10 mouse cellular contexts compared by ENCODE assay signal in the genomic region with DNA sequence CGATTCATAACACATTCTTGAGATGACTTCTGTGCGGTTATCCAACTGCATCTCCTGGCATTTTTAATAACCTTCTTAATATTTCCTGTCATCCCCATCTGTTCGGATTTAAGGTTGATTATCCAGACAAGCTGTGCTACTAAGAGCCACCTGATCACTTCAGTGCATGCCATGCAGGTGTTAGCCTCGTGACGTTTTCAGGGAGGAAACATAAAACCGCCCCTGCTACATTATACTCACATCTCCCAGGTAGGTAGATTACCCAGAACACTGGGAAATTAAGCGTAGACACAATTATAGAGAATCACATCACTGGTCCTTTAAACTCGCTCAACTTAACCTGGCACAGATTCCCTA. TPM values are rescaled to one million over a fixed set of nuclear protein-coding genes. Genes with fewer than 3 reads are reported as not detected.
DNase-seq lines count a peak whose midpoint lies in the region; ATAC-seq lines count a peak whose summit lies in the region.
"Had no signal": no experiment of that assay in that cellular context is flagged by ENCODE, and none has a peak within 500 bp of the region (broad histone marks: within the 10 kb centered on the region; RNA-seq: fewer than 3 reads in every experiment).

No protein-coding gene starts in this region.

- H3K9ac ChIP-seq in kidney, embryonic 14.5 days (ENCODE audit: low read depth, low read length) = no peak overlapping the region
- H3K9ac ChIP-seq in forebrain, embryonic 11.5 days (ENCODE audit: low read length) = no peak overlapping the region
- H3K9ac ChIP-seq in hindbrain, embryonic 16.5 days (ENCODE audit: low read depth, low read length) = peak overlapping the region; percentile 79
- peak overlapping the region; percentile 84 for H3K9ac ChIP-seq in neural tube, embryonic 13.5 days
- H3K9ac ChIP-seq in liver, embryonic 12.5 days = no peak overlapping the region
- H3K9ac ChIP-seq: liver, embryonic 15.5 days had no signal

- peaks cover 5% of the 10 kb centered on the region; the same call in 1 of the 2 replicates for H3K4me1 ChIP-seq in kidney, embryonic 14.5 days (ENCODE audit: control insufficient read depth, insufficient read depth, low read length)
- peaks cover 4% of the 10 kb centered on the region; the same call in 1 of the 2 replicates for H3K4me1 ChIP-seq in forebrain, embryonic 11.5 days (replicated peaks; ENCODE audit: control insufficient read depth, insufficient read depth, low read length)
- H3K4me1 ChIP-seq in hindbrain, embryonic 16.5 days (ENCODE audit: control insufficient read depth, insufficient read depth, low read depth, low read length) = peaks cover 12% of the 10 kb centered on the region
- peaks cover 19% of the 10 kb centered on the region for H3K4me1 ChIP-seq in neural tube, embryonic 13.5 days (replicated peaks)
- H3K4me1 ChIP-seq in liver, embryonic 12.5 days = no peaks in the 10 kb centered on the region
- H3K4me1 ChIP-seq: liver, embryonic 15.5 days had no signal

- intact Hi-C loops in left cerebral cortex, postnatal 36 days (cut with DNase I) = loop anchor here (5.0 kb wide), 1 partner anchor 120 kb away; no protein-coding TSS in a partner anchor

- DNase-seq in kidney, adult 18-20 months = no peak
- no peak for DNase-seq in forebrain, embryonic 11.5 days (ENCODE audit: low spot score)
- DNase-seq in cerebellum, adult 18-20 months = no peak
- DNase-seq in left cerebral cortex, postnatal 36 days (ENCODE audit: low spot score in 2 of 2) = no peak
- DNase-seq: kidney, adult 2 months had no signal

- 55% methylated on average over 8 of the region's 8 CpGs for WGBS in kidney, embryonic 14.5 days
- 37% methylated on average over 8 of the region's 8 CpGs for WGBS in forebrain, embryonic 11.5 days
- 30% methylated on average over 8 of the region's 8 CpGs for WGBS in hindbrain, embryonic 16.5 days
- WGBS in neural tube, embryonic 13.5 days = 40% methylated on average over 8 of the region's 8 CpGs
- 54% methylated on average over 8 of the region's 8 CpGs for WGBS in liver, embryonic 12.5 days (ENCODE audit: insufficient replicate concordance)

- no peaks in the 10 kb centered on the region for H3K36me3 ChIP-seq in kidney, embryonic 14.5 days (ENCODE audit: control insufficient read depth, insufficient read depth, low read length)
- no peaks in the 10 kb centered on the region for H3K36me3 ChIP-seq in forebrain, embryonic 11.5 days (ENCODE audit: control insufficient read depth, insufficient read depth, low read length)
- no peaks in the 10 kb centered on the region for H3K36me3 ChIP-seq in hindbrain, embryonic 16.5 days (ENCODE audit: control insufficient read depth, insufficient read depth, low read length)
- no peaks in the 10 kb centered on the region for H3K36me3 ChIP-seq in neural tube, embryonic 13.5 days
- H3K36me3 ChIP-seq in liver, embryonic 12.5 days = no peaks in the 10 kb centered on the region
- H3K36me3 ChIP-seq: liver, embryonic 15.5 days had no signal

- H3K27ac ChIP-seq in kidney, embryonic 14.5 days (ENCODE audit: low read depth, low read length) = no peak overlapping the region
- H3K27ac ChIP-seq in forebrain, embryonic 11.5 days (ENCODE audit: low read depth, low read length) = no peak overlapping the region
- H3K27ac ChIP-seq in hindbrain, embryonic 16.5 days (ENCODE audit: low read depth, low read length) = peak overlapping the region; percentile 92
- H3K27ac ChIP-seq in neural tube, embryonic 13.5 days (replicated peaks) = peak overlapping the region; percentile 97
- no peak overlapping the region for H3K27ac ChIP-seq in liver, embryonic 12.5 days
- H3K27ac ChIP-seq: liver, embryonic 15.5 days had no signal

- no peak overlapping the region for H3K4me3 ChIP-seq in kidney, embryonic 14.5 days (ENCODE audit: low read length)
- H3K4me3 ChIP-seq in forebrain, embryonic 11.5 days (ENCODE audit: low read depth, low read length) = peak overlapping the region; percentile 24; the same call in 1 of the 2 replicates
- peak overlapping the region; percentile 57 for H3K4me3 ChIP-seq in hindbrain, embryonic 16.5 days (ENCODE audit: low read length)
- peak overlapping the region; percentile 51 for H3K4me3 ChIP-seq in neural tube, embryonic 13.5 days
- H3K4me3 ChIP-seq in liver, embryonic 12.5 days = no peak overlapping the region
- H3K4me3 ChIP-seq: liver, embryonic 15.5 days had no signal

- ATAC-seq in kidney, embryonic 14.5 days (ENCODE audit: low FRiP score, low TSS enrichment) = no peak
- peak; percentile 42; the same call in 1 of the 2 replicates for ATAC-seq in forebrain, embryonic 11.5 days (replicated peaks; ENCODE audit: low FRiP score)
- ATAC-seq in hindbrain, embryonic 16.5 days = peak; percentile 81
- peak; percentile 85 for ATAC-seq in neural tube, embryonic 13.5 days (ENCODE audit: low read depth)
- ATAC-seq in liver, embryonic 12.5 days = no peak

- no peaks in the 10 kb centered on the region for H3K27me3 ChIP-seq in kidney, embryonic 14.5 days (ENCODE audit: control insufficient read depth, insufficient read depth, low read length)
- no peaks in the 10 kb centered on the region for H3K27me3 ChIP-seq in forebrain, embryonic 11.5 days (ENCODE audit: control insufficient read depth, insufficient read depth, low read length)
- H3K27me3 ChIP-seq in hindbrain, embryonic 16.5 days (replicated peaks; ENCODE audit: control insufficient read depth, insufficient read depth, low read length) = no peaks in the 10 kb centered on the region
- no peaks in the 10 kb centered on the region for H3K27me3 ChIP-seq in neural tube, embryonic 13.5 days
- no peaks in the 10 kb centered on the region for H3K27me3 ChIP-seq in liver, embryonic 12.5 days (replicated peaks)
- H3K27me3 ChIP-seq: liver, embryonic 15.5 days had no signal

- no peaks in the 10 kb centered on the region for H3K9me3 ChIP-seq in kidney, embryonic 14.5 days (ENCODE audit: control insufficient read depth, low read length)
- no peaks in the 10 kb centered on the region for H3K9me3 ChIP-seq in forebrain, embryonic 11.5 days (ENCODE audit: control insufficient read depth, low read length)
- no peaks in the 10 kb centered on the region for H3K9me3 ChIP-seq in hindbrain, embryonic 16.5 days (ENCODE audit: control insufficient read depth, low read length)
- no peaks in the 10 kb centered on the region for H3K9me3 ChIP-seq in neural tube, embryonic 13.5 days
- no peaks in the 10 kb centered on the region for H3K9me3 ChIP-seq in liver, embryonic 12.5 days (replicated peaks)
- H3K9me3 ChIP-seq: liver, embryonic 15.5 days had no signal

- peak overlapping the region; percentile 26; the same call in 1 of the 2 replicates for H3K4me2 ChIP-seq in kidney, embryonic 14.5 days (replicated peaks; ENCODE audit: low read depth, low read length)
- peak overlapping the region; percentile 46 for H3K4me2 ChIP-seq in forebrain, embryonic 11.5 days (ENCODE audit: low read depth, low read length, severe bottlenecking)
- peak overlapping the region; percentile 67 for H3K4me2 ChIP-seq in hindbrain, embryonic 16.5 days (ENCODE audit: low read length)
- peak overlapping the region; percentile 68 for H3K4me2 ChIP-seq in neural tube, embryonic 13.5 days
- no peak overlapping the region for H3K4me2 ChIP-seq in liver, embryonic 12.5 days
- H3K4me2 ChIP-seq: liver, embryonic 15.5 days had no signal

RNA-seq across cellular contexts. Expression of a gene that starts 0.3 kb away (rescaled TPM):
- polyA plus RNA-seq in kidney, embryonic 14.5 days (2014; fragmentation: Nextera tagmentation; extraction: Ambion mirVana) = 36.2 and 54.8 TPM in 2 replicates
- 78.7 and 83.0 TPM in 2 replicates for polyA plus RNA-seq in forebrain, embryonic 11.5 days (2014; fragmentation: Nextera tagmentation; extraction: Ambion mirVana)
- 40.8 and 53.1 TPM in 2 replicates for polyA plus RNA-seq in hindbrain, embryonic 16.5 days (2015; fragmentation: Nextera tagmentation; extraction: Ambion mirVana)
- polyA plus RNA-seq in neural tube, embryonic 13.5 days (2015; fragmentation: Nextera tagmentation; extraction: Ambion mirVana) = 50.5 and 59.3 TPM in 2 replicates
- 3.6 and 5.2 TPM in 2 replicates for polyA plus RNA-seq in liver, embryonic 12.5 days (2016; fragmentation: Nextera tagmentation; extraction: Ambion mirVana)
- total RNA-seq in left cerebral cortex, postnatal 36 days (2021) = 100 to 1,000 TPM; 321 to 393 TPM

Comparison
In these comparisons a context has a peak if more than half of its experiments do, and no peak if none do; other contexts are left out.
1. ATAC-seq: peak in forebrain, embryonic 11.5 days (single experiment), hindbrain, embryonic 16.5 days (single experiment) and neural tube, embryonic 13.5 days (single experiment); none in kidney, embryonic 14.5 days (single experiment) and liver, embryonic 12.5 days (single experiment).
2. H3K27ac ChIP-seq: peak in hindbrain, embryonic 16.5 days (single experiment) and neural tube, embryonic 13.5 days (single experiment); none in kidney, embryonic 14.5 days (single experiment), forebrain, embryonic 11.5 days (single experiment) and liver, embryonic 12.5 days (single experiment).
3. H3K4me3 ChIP-seq: peak in forebrain, embryonic 11.5 days (single experiment), hindbrain, embryonic 16.5 days (single experiment) and neural tube, embryonic 13.5 days (single experiment); none in kidney, embryonic 14.5 days (single experiment) and liver, embryonic 12.5 days (single experiment).
4. H3K9ac ChIP-seq: peak in hindbrain, embryonic 16.5 days (single experiment) and neural tube, embryonic 13.5 days (single experiment); none in kidney, embryonic 14.5 days (single experiment), forebrain, embryonic 11.5 days (single experiment) and liver, embryonic 12.5 days (single experiment).